Mouse (Mus musculus): Measurements from ENCODE around the gene Hykk. TPM values are rescaled to one million over a fixed set of nuclear protein-coding genes. Genes with fewer than 3 reads are reported as not detected.
A peak's percentile ranks its signal among the peaks of the same experiment; 100 is the strongest.

Gene Hykk
- polyA plus RNA-seq, 1 experiment from 2014 or later = 3.1 TPM

- peak within 1 kb of the TSS; percentile 68 for H3K9ac ChIP-seq (ENCODE audit: low read length)
- no peak within 1 kb of the TSS for H3K27ac ChIP-seq (replicated peaks in 1 of 2; ENCODE audit: control insufficient read depth in 1 of 2, insufficient read depth in 1 of 2, low read depth in 2 of 2, low read length in 2 of 2)
- H3K36me3 ChIP-seq (ENCODE audit: control insufficient read depth, insufficient read depth, low read length) = no peaks in the 10 kb centered on the region
- ATAC-seq (ENCODE audit: insufficient number of reproducible peaks, insufficient read depth, low FRiP score, low read depth) = no peak
- H3K27me3 ChIP-seq (ENCODE audit: control insufficient read depth, insufficient read depth, low read length) = peaks cover 48% of the 10 kb centered on the region
- H3K4me3 ChIP-seq (ENCODE audit: control insufficient read depth in 1 of 2, insufficient read depth in 1 of 2, low read depth in 1 of 2, low read length in 2 of 2) = peak within 1 kb of the TSS; percentile 59 to 64
- WGBS = 68% methylated on average over 8 of the region's 8 CpGs
- peak within 1 kb of the TSS; percentile 98 for H3K4me2 ChIP-seq (ENCODE audit: low read length)
- H3K4me1 ChIP-seq (ENCODE audit: control insufficient read depth in 2 of 2, insufficient read depth in 2 of 2, low read length in 2 of 2) = peaks cover 2 to 11% of the 10 kb centered on the region in 2 experiments; a peak in 3 of 4 replicates
- H3K9me3 ChIP-seq (ENCODE audit: control insufficient read depth, low read length) = no peaks in the 10 kb centered on the region
These were observed 63.6 kb downstream of the Hykk start, which contains the start of gene Chrna5 for GRCm38 (mm10) chr9:54980674-54981073. Gene Chrna5, plus strand, starts transcription at chr9:54980880.

DNA sequence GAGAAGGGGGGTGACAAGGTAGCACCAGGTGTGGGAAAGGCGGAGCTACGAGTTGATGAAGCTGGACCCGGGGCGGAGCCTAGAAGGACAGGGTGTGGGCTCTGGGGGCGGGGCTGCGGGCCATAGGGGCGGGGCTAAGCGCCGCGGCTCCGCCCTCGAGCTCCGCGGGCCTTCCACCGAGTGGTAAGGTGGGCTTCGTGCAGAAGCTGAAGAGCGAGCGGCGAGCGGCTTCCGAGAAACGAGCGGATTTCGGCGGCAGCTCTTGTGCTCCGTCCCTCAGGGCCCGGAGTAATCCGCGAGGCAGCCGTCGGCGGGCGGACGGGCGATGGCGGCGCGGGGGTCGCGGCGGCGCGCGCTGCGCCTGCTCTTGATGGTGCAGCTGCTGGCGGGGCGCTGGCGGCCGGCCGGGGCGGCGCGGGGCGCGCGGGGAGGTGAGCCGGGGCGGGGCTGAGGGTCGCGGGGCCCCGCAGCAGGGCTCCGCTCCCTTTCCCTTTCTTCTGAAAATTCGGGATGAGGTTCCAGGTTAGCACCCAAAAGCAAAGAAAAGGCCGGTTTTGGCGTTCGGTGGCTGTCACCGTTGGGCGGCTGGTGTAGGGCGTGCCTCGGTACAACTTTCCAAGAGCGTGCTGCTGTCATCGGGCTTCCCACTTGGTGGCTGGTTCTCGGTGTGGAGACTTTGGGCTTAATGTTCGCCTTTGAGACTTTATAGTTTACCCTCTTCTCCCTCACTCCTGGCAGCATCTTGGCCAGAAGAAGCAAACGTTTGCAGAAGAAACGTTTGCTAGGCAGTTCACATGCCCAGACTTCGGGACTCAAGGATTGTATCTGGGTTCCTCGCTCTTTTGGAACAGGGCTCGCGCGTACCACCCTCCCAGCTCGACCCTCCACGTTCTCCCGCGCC is 64.5 kb downstream of the Hykk start:
- peak overlapping the region; percentile 68 for H3K9ac ChIP-seq (ENCODE audit: low read length)
- ATAC-seq (ENCODE audit: insufficient number of reproducible peaks, insufficient read depth, low FRiP score, low read depth) = peak; percentile 59
- H3K4me3 ChIP-seq (ENCODE audit: control insufficient read depth in 1 of 2, insufficient read depth in 1 of 2, low read depth in 1 of 2, low read length in 2 of 2) = peak overlapping the region; percentile 59 to 64
- under 1% methylated on average over 79 of the region's 85 CpGs for WGBS
- H3K9me3 ChIP-seq (ENCODE audit: control insufficient read depth, low read length) = no peaks in the 10 kb centered on the region
- H3K4me1 ChIP-seq (ENCODE audit: control insufficient read depth in 2 of 2, insufficient read depth in 2 of 2, low read length in 2 of 2) = peaks cover 2 to 11% of the 10 kb centered on the region in 2 experiments; a peak in 3 of 4 replicates
- H3K27ac ChIP-seq (replicated peaks in 1 of 2; ENCODE audit: control insufficient read depth in 1 of 2, insufficient read depth in 1 of 2, low read depth in 2 of 2, low read length in 2 of 2) = no peak overlapping the region
- peaks cover 48% of the 10 kb centered on the region for H3K27me3 ChIP-seq (ENCODE audit: control insufficient read depth, insufficient read depth, low read length)
- no peaks in the 10 kb centered on the region for H3K36me3 ChIP-seq (ENCODE audit: control insufficient read depth, insufficient read depth, low read length)
- H3K4me2 ChIP-seq (ENCODE audit: low read length) = peak overlapping the region; percentile 98

DNA sequence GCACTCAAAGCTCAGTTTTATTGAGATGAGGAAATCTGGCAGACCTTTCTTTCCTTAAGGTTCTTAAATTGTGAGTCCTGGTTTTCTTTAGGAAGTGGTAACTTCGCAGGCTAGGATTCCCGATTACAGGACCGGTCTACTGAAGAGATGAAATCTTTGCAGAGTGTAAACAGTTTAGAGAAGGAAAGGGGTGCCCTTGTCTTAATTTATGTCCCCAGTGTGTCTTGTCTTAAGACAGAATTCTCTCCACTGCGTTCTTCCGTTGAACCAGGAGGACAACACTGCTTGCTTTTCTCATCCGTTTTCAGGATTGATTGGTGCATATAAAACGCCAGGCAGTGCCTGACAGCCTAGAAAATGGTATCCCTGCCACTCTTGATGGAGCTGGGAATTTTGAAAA is 65.3 kb downstream of the Hykk start:
- no peak for ATAC-seq (ENCODE audit: insufficient number of reproducible peaks, insufficient read depth, low FRiP score, low read depth)
- WGBS = 19% methylated on average over 7 of the region's 7 CpGs

GRCm38 (mm10) chr9:54990362-54990761 is 73.3 kb downstream of the Hykk start:
- no peak for ATAC-seq (ENCODE audit: insufficient number of reproducible peaks, insufficient read depth, low FRiP score, low read depth)
- no peak overlapping the region for H3K4me2 ChIP-seq (ENCODE audit: low read length)
- no peaks in the 10 kb centered on the region for H3K4me1 ChIP-seq (ENCODE audit: control insufficient read depth in 2 of 2, insufficient read depth in 2 of 2, low read length in 2 of 2)
- no peak overlapping the region for H3K27ac ChIP-seq (replicated peaks in 1 of 2; ENCODE audit: control insufficient read depth in 1 of 2, insufficient read depth in 1 of 2, low read depth in 2 of 2, low read length in 2 of 2)
- WGBS = 69% methylated on average over 3 of the region's 3 CpGs
- H3K9me3 ChIP-seq (ENCODE audit: control insufficient read depth, low read length) = no peaks in the 10 kb centered on the region
- no peaks in the 10 kb centered on the region for H3K27me3 ChIP-seq (ENCODE audit: control insufficient read depth, insufficient read depth, low read length)
- no peaks in the 10 kb centered on the region for H3K36me3 ChIP-seq (ENCODE audit: control insufficient read depth, insufficient read depth, low read length)
- no peak overlapping the region for H3K4me3 ChIP-seq (ENCODE audit: control insufficient read depth in 1 of 2, insufficient read depth in 1 of 2, low read depth in 1 of 2, low read length in 2 of 2)
- H3K9ac ChIP-seq (ENCODE audit: low read length) = no peak overlapping the region

More for the DNA sequence above, 65.3 kb downstream of the Hykk start:
- H3K9me3 ChIP-seq (ENCODE audit: control insufficient read depth, low read length) = no peaks in the 10 kb centered on the region
- H3K4me2 ChIP-seq (ENCODE audit: low read length) = peak overlapping the region; percentile 98
- no peaks in the 10 kb centered on the region for H3K36me3 ChIP-seq (ENCODE audit: control insufficient read depth, insufficient read depth, low read length)
- H3K27ac ChIP-seq (replicated peaks in 1 of 2; ENCODE audit: control insufficient read depth in 1 of 2, insufficient read depth in 1 of 2, low read depth in 2 of 2, low read length in 2 of 2) = no peak overlapping the region
- H3K4me3 ChIP-seq (ENCODE audit: control insufficient read depth in 1 of 2, insufficient read depth in 1 of 2, low read depth in 1 of 2, low read length in 2 of 2) = peak overlapping the region in 1 of 2 experiments; percentile 59; a peak in 2 of 4 replicates
- peaks cover 48% of the 10 kb centered on the region for H3K27me3 ChIP-seq (ENCODE audit: control insufficient read depth, insufficient read depth, low read length)
- H3K9ac ChIP-seq (ENCODE audit: low read length) = no peak overlapping the region
- peaks cover 2 to 11% of the 10 kb centered on the region in 2 experiments; a peak in 3 of 4 replicates for H3K4me1 ChIP-seq (ENCODE audit: control insufficient read depth in 2 of 2, insufficient read depth in 2 of 2, low read length in 2 of 2)

DNA sequence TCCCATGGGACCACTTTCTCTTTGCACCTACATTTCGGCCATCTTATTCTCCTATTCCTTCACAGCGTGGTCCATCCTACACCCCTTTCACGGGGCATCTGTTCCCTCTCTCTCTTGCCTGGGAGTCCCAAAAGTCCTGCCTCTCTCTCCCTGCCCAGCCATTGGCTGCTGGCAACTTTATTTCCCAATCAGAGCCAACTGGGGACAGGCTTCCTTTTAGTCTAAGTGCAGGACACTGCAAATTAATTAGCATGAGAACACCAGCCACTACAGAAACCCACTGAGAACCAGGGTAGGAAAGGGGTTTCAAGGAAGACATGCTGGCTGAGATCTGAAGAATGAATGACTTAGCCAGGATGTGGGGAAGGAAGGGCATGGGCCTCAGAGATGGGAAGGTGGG is 77.3 kb downstream of the Hykk start:
- no peaks in the 10 kb centered on the region for H3K9me3 ChIP-seq (ENCODE audit: control insufficient read depth, low read length)
- WGBS = 55% methylated on average over 3 of the region's 3 CpGs
- no peak overlapping the region for H3K4me2 ChIP-seq (ENCODE audit: low read length)
- no peaks in the 10 kb centered on the region for H3K27me3 ChIP-seq (ENCODE audit: control insufficient read depth, insufficient read depth, low read length)
- H3K4me3 ChIP-seq (ENCODE audit: control insufficient read depth in 1 of 2, insufficient read depth in 1 of 2, low read depth in 1 of 2, low read length in 2 of 2) = no peak overlapping the region
- no peak for ATAC-seq (ENCODE audit: insufficient number of reproducible peaks, insufficient read depth, low FRiP score, low read depth)
- no peaks in the 10 kb centered on the region for H3K36me3 ChIP-seq (ENCODE audit: control insufficient read depth, insufficient read depth, low read length)
- no peak overlapping the region for H3K9ac ChIP-seq (ENCODE audit: low read length)
- H3K27ac ChIP-seq (replicated peaks in 1 of 2; ENCODE audit: control insufficient read depth in 1 of 2, insufficient read depth in 1 of 2, low read depth in 2 of 2, low read length in 2 of 2) = no peak overlapping the region
- no peaks in the 10 kb centered on the region for H3K4me1 ChIP-seq (ENCODE audit: control insufficient read depth in 2 of 2, insufficient read depth in 2 of 2, low read length in 2 of 2)

GRCm38 (mm10) chr9:54995645-54996044 is 78.6 kb downstream of the Hykk start:
- H3K27ac ChIP-seq (replicated peaks in 1 of 2; ENCODE audit: control insufficient read depth in 1 of 2, insufficient read depth in 1 of 2, low read depth in 2 of 2, low read length in 2 of 2) = no peak overlapping the region
- ATAC-seq (ENCODE audit: insufficient number of reproducible peaks, insufficient read depth, low FRiP score, low read depth) = no peak
- 31% methylated on average over 3 of the region's 3 CpGs for WGBS

More at GRCm38 (mm10) chr9:54995645-54996044, 78.6 kb downstream of the Hykk start:
- H3K4me1 ChIP-seq (ENCODE audit: control insufficient read depth in 2 of 2, insufficient read depth in 2 of 2, low read length in 2 of 2) = no peaks in the 10 kb centered on the region
- no peak overlapping the region for H3K4me2 ChIP-seq (ENCODE audit: low read length)
- H3K27me3 ChIP-seq (ENCODE audit: control insufficient read depth, insufficient read depth, low read length) = no peaks in the 10 kb centered on the region
- no peaks in the 10 kb centered on the region for H3K36me3 ChIP-seq (ENCODE audit: control insufficient read depth, insufficient read depth, low read length)
- H3K9ac ChIP-seq (ENCODE audit: low read length) = no peak overlapping the region
- no peak overlapping the region for H3K4me3 ChIP-seq (ENCODE audit: control insufficient read depth in 1 of 2, insufficient read depth in 1 of 2, low read depth in 1 of 2, low read length in 2 of 2)
- no peaks in the 10 kb centered on the region for H3K9me3 ChIP-seq (ENCODE audit: control insufficient read depth, low read length)

Measured in heart, embryonic 14.5 days (tissue).